Mouse (Mus musculus): ENCODE data around the gene Ugt2b1. TPM values are rescaled to one million over a fixed set of nuclear protein-coding genes. Genes with fewer than 3 reads are reported as not detected.

Ugt2b1 gene
- total and polyA plus RNA-seq, 3 experiments: not detected

GRCm38 (mm10) chr5:86911357-86912099 is 14.8 kb downstream of the Ugt2b1 start:
- Histone ChIP-seq H3K4me3 (ENCODE audit: control insufficient read depth in 1 of 2, insufficient read depth in 1 of 2, low read depth in 2 of 2, low read length in 2 of 2) (no peak overlapping the region), H3K9ac (ENCODE audit: control insufficient read depth, low read depth, low read length, poor library complexity, severe bottlenecking) (no peak overlapping the region), H3K27me3 (ENCODE audit: control insufficient read depth in 1 of 2, insufficient read depth in 2 of 2, low read length in 2 of 2) (no peaks in the 10 kb centered on the region), H3K36me3 (ENCODE audit: control insufficient read depth in 1 of 2, insufficient read depth in 2 of 2, low read length in 2 of 2) (no peaks in the 10 kb centered on the region), H3K79me2 (ENCODE audit: control insufficient read depth, insufficient read depth, low read length, poor library complexity) (no peaks in the 10 kb centered on the region), H3K9me3 (replicated peaks; ENCODE audit: insufficient read depth, low read length) (no peaks in the 10 kb centered on the region), H3K4me1 (ENCODE audit: control insufficient read depth in 1 of 2, insufficient read depth in 2 of 2, low read length in 2 of 2) (no peaks in the 10 kb centered on the region), H3K27ac (ENCODE audit: control insufficient read depth, low read depth, low read length) (no peak overlapping the region)
- TF ChIP-seq JUND (IDR thresholded peaks at IDR 0.05; ENCODE audit: low read depth, low read length) (no peak), TAL1 (IDR thresholded peaks at IDR 0.05; ENCODE audit: low read length) (no peak), NELFE (IDR thresholded peaks at IDR 0.05; ENCODE audit: low read depth, low read length) (no peak), ZC3H11A (IDR thresholded peaks at IDR 0.05; ENCODE audit: low read depth, low read length) (no peak), RCOR1 (IDR thresholded peaks at IDR 0.05; ENCODE audit: low read depth, low read length) (no peak), CTCF (IDR thresholded peaks at IDR 0.05 in 2 of 3, conservative IDR thresholded peaks at IDR 0.05 in 1 of 3; ENCODE audit: control insufficient read depth in 1 of 3, insufficient read depth in 1 of 3, low read depth in 2 of 3, low read length in 3 of 3, poor library complexity in 1 of 3, severe bottlenecking in 1 of 3) (no peak), TBP (IDR thresholded peaks at IDR 0.05; ENCODE audit: low read depth, low read length) (no peak), BHLHE40 (IDR thresholded peaks at IDR 0.05; ENCODE audit: borderline replicate concordance, low read depth, low read length) (no peak)
- no peak for DNase-seq (ENCODE audit: low read depth, low spot score)

GRCm38 (mm10) chr5:86910770-86911169 is 15.6 kb downstream of the Ugt2b1 start:
- no peak for DNase-seq (ENCODE audit: low read depth, low spot score)
- Histone ChIP-seq H3K79me2 (ENCODE audit: control insufficient read depth, insufficient read depth, low read length, poor library complexity) (no peaks in the 10 kb centered on the region), H3K27ac (ENCODE audit: control insufficient read depth, low read depth, low read length) (no peak overlapping the region), H3K9me3 (replicated peaks; ENCODE audit: insufficient read depth, low read length) (no peaks in the 10 kb centered on the region), H3K4me3 (ENCODE audit: control insufficient read depth in 1 of 2, insufficient read depth in 1 of 2, low read depth in 2 of 2, low read length in 2 of 2) (no peak overlapping the region), H3K4me1 (ENCODE audit: control insufficient read depth in 1 of 2, insufficient read depth in 2 of 2, low read length in 2 of 2) (no peaks in the 10 kb centered on the region), H3K9ac (ENCODE audit: control insufficient read depth, low read depth, low read length, poor library complexity, severe bottlenecking) (no peak overlapping the region), H3K27me3 (ENCODE audit: control insufficient read depth in 1 of 2, insufficient read depth in 2 of 2, low read length in 2 of 2) (no peaks in the 10 kb centered on the region), H3K36me3 (ENCODE audit: control insufficient read depth in 1 of 2, insufficient read depth in 2 of 2, low read length in 2 of 2) (no peaks in the 10 kb centered on the region)
- TF ChIP-seq KAT2A (conservative IDR thresholded peaks at IDR 0.05; ENCODE audit: low read depth, low read length) (no peak), MXI1 (IDR thresholded peaks at IDR 0.05; ENCODE audit: low read depth, low read length) (no peak), HCFC1 (IDR thresholded peaks at IDR 0.05; ENCODE audit: low read depth, low read length) (no peak)

GRCm38 (mm10) chr5:86906758-86907157 is 19.6 kb downstream of the Ugt2b1 start, which contains the start of gene Ugt2b34:
Gene Ugt2b34 (minus strand): TSS chr5:86906937.
- Histone ChIP-seq H3K4me1 (ENCODE audit: control insufficient read depth in 1 of 2, insufficient read depth in 2 of 2, low read length in 2 of 2) (no peaks in the 10 kb centered on the region), H3K9ac (ENCODE audit: control insufficient read depth, low read depth, low read length, poor library complexity, severe bottlenecking) (no peak within 1 kb of the TSS), H3K79me2 (ENCODE audit: control insufficient read depth, insufficient read depth, low read length, poor library complexity) (no peaks in the 10 kb centered on the region), H3K27ac (ENCODE audit: control insufficient read depth, low read depth, low read length) (no peak within 1 kb of the TSS), H3K4me3 (ENCODE audit: control insufficient read depth in 1 of 2, insufficient read depth in 1 of 2, low read depth in 2 of 2, low read length in 2 of 2) (no peak within 1 kb of the TSS), H3K27me3 (ENCODE audit: control insufficient read depth in 1 of 2, insufficient read depth in 2 of 2, low read length in 2 of 2) (no peaks in the 10 kb centered on the region), H3K36me3 (ENCODE audit: control insufficient read depth in 1 of 2, insufficient read depth in 2 of 2, low read length in 2 of 2) (no peaks in the 10 kb centered on the region), H3K9me3 (replicated peaks; ENCODE audit: insufficient read depth, low read length) (no peaks in the 10 kb centered on the region)
- TF ChIP-seq BHLHE40 (IDR thresholded peaks at IDR 0.05; ENCODE audit: borderline replicate concordance, low read depth, low read length) (no peak), ZKSCAN1 (IDR thresholded peaks at IDR 0.05; ENCODE audit: low read depth, low read length) (no peak), KAT2A (conservative IDR thresholded peaks at IDR 0.05; ENCODE audit: low read depth, low read length) (no peak), ZNF384 (IDR thresholded peaks at IDR 0.05; ENCODE audit: low read depth, low read length) (no peak), CHD2 (IDR thresholded peaks at IDR 0.05; ENCODE audit: low read length) (no peak), MAFK (IDR thresholded peaks at IDR 0.05; ENCODE audit: borderline replicate concordance, low read depth, low read length) (no peak), EP300 (IDR thresholded peaks at IDR 0.05; ENCODE audit: low read depth in 1 of 2, low read length in 2 of 2) (no peak), MAZ (IDR thresholded peaks at IDR 0.05; ENCODE audit: low read depth, low read length) (no peak), RCOR1 (IDR thresholded peaks at IDR 0.05; ENCODE audit: low read depth, low read length) (no peak), SMC3 (IDR thresholded peaks at IDR 0.05; ENCODE audit: low read depth, low read length) (no peak), TBP (IDR thresholded peaks at IDR 0.05; ENCODE audit: low read depth, low read length) (no peak), ELF1 (IDR thresholded peaks at IDR 0.05; ENCODE audit: low read depth, low read length) (no peak), GATA1 (IDR thresholded peaks at IDR 0.05; ENCODE audit: low read depth, low read length) (no peak), MYB (IDR thresholded peaks at IDR 0.05; ENCODE audit: low read depth, low read length) (no peak), E2F4 (IDR thresholded peaks at IDR 0.05; ENCODE audit: borderline replicate concordance, low read depth, low read length) (no peak)
- no peak for DNase-seq (ENCODE audit: low read depth, low spot score)
